Mouse (Mus musculus) liver, postnatal 0 days (tissue): ENCODE measurements around the gene Olfr449.

Experiments
- CTCF ChIP-seq: sonication (generic); IDR thresholded peaks from 2 replicates; pipeline ENCODE4 v1.5.1; 2016; ENCODE audit warnings: antibody characterized with exemption, low read depth
- EP300 ChIP-seq: IDR thresholded peaks from 2 replicates; pipeline ENCODE4 v1.6.1; 2016; ENCODE audit warnings: antibody characterized with exemption, low read depth, mild to moderate bottlenecking

GRCm38 (mm10) chr6:42811639-42812038, 22.5 kb upstream of the Olfr449 start, which contains the start of gene Olfr450:
- TF ChIP-seq CTCF (no peak), EP300 (no peak)
